Mouse (Mus musculus): ENCODE measurements around the gene Hoxa10.

DNA sequence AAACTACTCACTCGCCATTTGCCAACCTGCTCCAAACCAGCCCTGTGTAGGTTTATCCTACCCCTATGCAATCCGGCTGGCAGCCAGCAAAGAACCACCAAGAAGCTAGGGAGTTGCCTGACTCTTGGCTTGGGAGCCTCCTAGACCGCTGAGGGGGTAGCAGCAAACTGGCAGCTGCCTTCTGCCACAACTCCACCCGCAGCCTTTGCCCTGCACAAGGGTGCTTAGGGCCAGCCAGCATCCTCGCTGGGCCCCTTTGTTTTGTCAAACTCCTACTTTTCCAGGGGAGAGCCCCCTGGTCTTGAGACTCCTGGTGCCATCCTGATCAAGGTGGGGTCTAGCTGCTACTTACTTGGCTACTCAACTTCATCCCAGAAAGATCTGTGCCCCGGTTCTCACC is 56.0 kb downstream of the Hoxa10 start:
- no peak for TF ChIP-seq CTCF (IDR thresholded peaks at IDR 0.05)
- no peak for TF ChIP-seq EP300 (IDR thresholded peaks at IDR 0.05)
